Mouse (Mus musculus): ENCODE data around the gene Kdm6b. TPM values are rescaled to one million over a fixed set of nuclear protein-coding genes. Genes with fewer than 3 reads are reported as not detected.
A peak's percentile ranks its signal among the peaks of the same experiment; 100 is the strongest.

The Kdm6b gene
- polyA plus RNA-seq, 2 experiments, result 23.7 to 31.4 TPM

DNA sequence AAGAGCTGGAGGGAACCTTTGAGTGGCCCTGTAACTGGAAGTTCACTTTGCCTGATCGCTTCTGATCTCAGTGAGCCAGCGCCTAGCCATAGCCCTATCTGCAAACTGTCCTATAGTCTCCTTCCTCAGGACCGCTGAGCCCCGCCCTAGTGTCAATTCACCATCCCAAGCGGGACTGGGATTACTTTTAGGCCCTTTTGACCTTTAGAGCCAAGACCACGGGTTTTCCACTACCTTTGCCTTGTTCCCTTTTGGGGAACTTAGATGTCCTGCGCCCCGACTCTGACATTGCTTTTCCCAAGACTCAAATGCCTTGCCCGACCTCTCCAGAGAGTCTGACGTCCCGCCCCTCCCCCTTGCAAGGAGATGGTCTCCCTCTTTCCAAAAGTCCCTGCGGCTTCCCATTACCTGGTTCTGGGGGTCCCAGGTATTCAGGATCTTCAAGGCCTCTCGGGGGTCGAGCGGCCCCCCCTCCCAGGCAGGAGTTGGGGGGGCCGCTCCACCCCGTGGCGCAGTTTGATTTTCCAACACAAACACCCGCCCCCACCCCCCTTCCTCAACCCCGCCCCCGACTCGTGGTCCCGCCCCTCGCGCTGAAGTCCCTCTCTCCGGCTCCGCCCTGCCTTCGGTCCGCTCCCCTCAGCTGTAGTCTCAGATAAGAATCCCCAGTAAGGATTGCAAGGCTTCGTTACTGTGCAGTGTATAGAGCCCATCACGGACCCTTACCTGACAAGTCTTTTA, 6.5 kb upstream of the Kdm6b start:
- peaks cover 12% of the 10 kb centered on the region; the same call in 1 of the 2 replicates for H3K27me3 ChIP-seq (ENCODE audit: control insufficient read depth, insufficient read depth, low read length)
- peak overlapping the region; percentile 82 for H3K27ac ChIP-seq (replicated peaks; ENCODE audit: low read depth, low read length)
- DNase-seq (ENCODE audit: low spot score) (peak; percentile 38), ATAC-seq (ENCODE audit: low FRiP score, low read depth) (no peak)
- no peak for TF ChIP-seq POLR2A (IDR thresholded peaks at IDR 0.05; ENCODE audit: borderline replicate concordance, extremely low read depth, insufficient read depth, insufficient read length)
- H3K9ac ChIP-seq (ENCODE audit: low read depth, low read length, severe bottlenecking), result peak overlapping the region; percentile 21
- WGBS, result under 1% methylated on average over 20 of the region's 31 CpGs
- peak overlapping the region; percentile 81 for H3K4me2 ChIP-seq (replicated peaks; ENCODE audit: low read depth, low read length, severe bottlenecking)
- no peaks in the 10 kb centered on the region for H3K9me3 ChIP-seq (ENCODE audit: control insufficient read depth, low read length)
- H3K4me3 ChIP-seq (replicated peaks; ENCODE audit: low read length), result peak overlapping the region; percentile 76
- peaks cover 27% of the 10 kb centered on the region for H3K4me1 ChIP-seq (ENCODE audit: control insufficient read depth, insufficient read depth, low read length)
- H3K36me3 ChIP-seq (ENCODE audit: control insufficient read depth, insufficient read depth, low read length), result no peaks in the 10 kb centered on the region

DNA sequence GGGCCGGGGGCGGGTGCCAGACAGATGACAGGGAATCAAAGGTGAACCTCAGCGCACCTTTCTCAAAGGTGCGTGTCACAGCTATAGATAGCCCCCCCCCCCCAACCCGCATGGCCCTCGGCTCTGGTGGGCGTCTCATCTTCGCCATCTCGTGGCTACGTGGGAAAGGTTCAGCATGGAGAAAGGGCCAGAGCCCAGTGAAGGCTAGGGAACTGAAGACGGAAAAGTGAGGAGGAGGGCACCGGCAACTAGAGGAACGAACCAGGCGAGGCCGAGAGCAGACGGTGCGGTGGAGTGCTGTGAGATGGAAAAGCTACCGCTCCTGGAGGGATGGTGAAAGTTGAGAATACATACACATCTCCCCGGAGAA, 6.0 kb upstream of the Kdm6b start:
- Histone ChIP-seq H3K4me2 (replicated peaks; ENCODE audit: low read depth, low read length, severe bottlenecking) (peak overlapping the region; percentile 81), H3K4me1 (ENCODE audit: control insufficient read depth, insufficient read depth, low read length) (peaks cover 32% of the 10 kb centered on the region), H3K9ac (ENCODE audit: low read depth, low read length, severe bottlenecking) (peak overlapping the region; percentile 21), H3K9me3 (ENCODE audit: control insufficient read depth, low read length) (no peaks in the 10 kb centered on the region), H3K36me3 (ENCODE audit: control insufficient read depth, insufficient read depth, low read length) (no peaks in the 10 kb centered on the region), H3K4me3 (replicated peaks; ENCODE audit: low read length) (peak overlapping the region; percentile 76), H3K27ac (replicated peaks; ENCODE audit: low read depth, low read length) (peak overlapping the region; percentile 82), H3K27me3 (ENCODE audit: control insufficient read depth, insufficient read depth, low read length) (peaks cover 12% of the 10 kb centered on the region; the same call in 1 of the 2 replicates)
- no peak for TF ChIP-seq POLR2A (IDR thresholded peaks at IDR 0.05; ENCODE audit: borderline replicate concordance, extremely low read depth, insufficient read depth, insufficient read length)
- DNase-seq (ENCODE audit: low spot score) (peak; percentile 14), ATAC-seq (ENCODE audit: low FRiP score, low read depth) (no peak)
- under 1% methylated on average over 19 of the region's 19 CpGs for WGBS

DNA sequence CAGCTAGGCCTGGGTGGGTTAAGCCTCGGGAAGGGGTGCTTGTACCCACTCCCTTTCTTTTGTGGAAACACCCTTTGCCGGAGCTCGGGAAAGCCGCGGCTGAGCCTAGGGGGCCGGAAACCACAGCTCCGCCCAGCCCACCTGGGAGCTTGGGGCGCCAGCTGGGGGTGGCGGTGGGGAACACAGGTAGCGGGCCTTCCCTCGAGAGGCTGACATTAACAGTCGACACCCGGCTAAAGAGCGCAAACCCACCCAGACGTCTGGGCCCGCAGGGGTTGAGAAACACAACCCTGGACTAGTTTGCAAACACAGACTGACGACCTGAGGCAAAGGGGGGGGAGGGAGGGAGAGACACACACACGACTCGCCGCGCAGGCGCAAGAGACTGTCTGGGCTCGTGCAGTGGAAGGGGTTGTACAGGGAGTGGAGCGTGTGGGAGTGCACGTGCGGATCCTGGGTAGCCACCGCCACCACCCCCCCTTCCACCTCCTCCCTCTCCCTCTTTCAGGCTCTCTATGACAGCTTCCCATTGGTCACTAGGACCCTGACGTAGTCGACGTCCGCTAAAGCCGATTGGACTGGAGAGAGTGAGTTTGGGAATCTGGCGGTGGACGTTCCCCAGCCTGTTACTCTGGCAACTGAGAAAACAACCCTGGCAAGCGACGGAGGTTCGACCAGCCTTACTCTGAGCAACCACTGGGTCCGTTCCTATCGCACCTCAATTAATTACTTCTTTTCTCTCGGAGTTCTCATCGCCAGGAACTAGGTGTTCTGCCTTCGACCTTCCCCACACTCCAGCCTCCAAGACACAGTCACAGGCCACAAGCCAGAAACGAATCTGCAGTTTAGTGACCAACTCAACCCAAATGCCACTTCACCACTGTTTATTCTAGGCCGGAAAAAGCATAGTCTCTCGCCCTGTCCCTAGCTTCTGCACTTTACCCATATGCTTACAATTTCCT, 5.3 kb upstream of the Kdm6b start:
- peaks cover 12% of the 10 kb centered on the region; the same call in 1 of the 2 replicates for H3K27me3 ChIP-seq (ENCODE audit: control insufficient read depth, insufficient read depth, low read length)
- peak overlapping the region; percentile 81 for H3K4me2 ChIP-seq (replicated peaks; ENCODE audit: low read depth, low read length, severe bottlenecking)
- TF ChIP-seq POLR2A (IDR thresholded peaks at IDR 0.05; ENCODE audit: borderline replicate concordance, extremely low read depth, insufficient read depth, insufficient read length), result peak; percentile 42; the same call in 1 of the 2 replicates
- H3K4me3 ChIP-seq (replicated peaks; ENCODE audit: low read length), result peak overlapping the region; percentile 76
- H3K36me3 ChIP-seq (ENCODE audit: control insufficient read depth, insufficient read depth, low read length), result no peaks in the 10 kb centered on the region
- peak overlapping the region; percentile 96 for H3K27ac ChIP-seq (replicated peaks; ENCODE audit: low read depth, low read length)
- ATAC-seq (ENCODE audit: low FRiP score, low read depth) (peak; percentile 91), DNase-seq (ENCODE audit: low spot score) (peak; percentile 98)
- peaks cover 39% of the 10 kb centered on the region for H3K4me1 ChIP-seq (ENCODE audit: control insufficient read depth, insufficient read depth, low read length)
- peak overlapping the region; percentile 62 for H3K9ac ChIP-seq (ENCODE audit: low read depth, low read length, severe bottlenecking)
- H3K9me3 ChIP-seq (ENCODE audit: control insufficient read depth, low read length), result no peaks in the 10 kb centered on the region
- WGBS, result under 1% methylated on average over 43 of the region's 45 CpGs

DNA sequence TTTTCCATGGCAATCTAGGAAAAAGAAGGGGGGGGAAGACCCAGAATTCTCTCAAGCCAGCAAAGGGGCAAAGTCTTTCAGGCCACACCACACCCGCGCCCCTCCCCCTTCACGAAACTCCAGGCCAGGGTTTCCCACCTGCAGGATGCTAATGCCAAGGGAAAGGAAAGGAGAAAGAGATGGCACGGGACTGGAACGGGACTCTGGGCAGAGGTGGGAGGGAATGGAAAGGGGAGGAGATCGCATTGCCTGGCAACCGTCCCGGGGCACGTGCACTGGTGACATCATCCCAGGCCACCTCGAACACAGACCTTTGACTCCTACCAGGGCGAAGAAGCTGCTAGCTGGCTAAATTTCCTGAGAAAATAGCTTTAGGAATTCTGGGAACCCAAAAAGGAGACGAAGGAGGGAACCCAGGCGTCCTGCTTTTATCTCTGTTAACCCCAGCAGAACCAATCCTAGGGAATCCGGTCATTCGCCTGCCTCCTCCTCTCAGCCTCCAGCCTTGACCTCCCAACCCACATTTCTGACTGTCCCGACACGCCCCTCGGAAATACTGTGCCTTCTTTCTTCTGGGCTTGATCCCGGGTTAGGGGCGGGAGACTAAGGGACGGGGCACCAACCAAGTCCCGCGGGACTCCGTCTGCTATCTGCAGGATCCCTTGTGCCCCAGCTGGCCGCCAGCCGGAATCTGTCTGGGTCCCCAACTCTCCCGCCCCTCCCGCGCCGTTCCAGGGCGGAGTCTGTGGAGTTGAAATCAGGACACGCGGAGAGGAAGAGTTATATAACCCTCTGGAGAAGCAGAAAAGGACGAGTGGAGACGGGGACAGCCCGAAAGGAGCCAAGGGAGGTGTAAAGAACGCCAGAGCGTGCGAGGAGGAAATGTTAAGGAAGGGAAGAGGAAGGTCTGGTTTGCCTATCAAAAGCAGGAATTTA, 4.2 kb upstream of the Kdm6b start:
- ATAC-seq (ENCODE audit: low FRiP score, low read depth), result peak; percentile 24

More for the DNA sequence above, 4.2 kb upstream of the Kdm6b start:
- Histone ChIP-seq H3K36me3 (ENCODE audit: control insufficient read depth, insufficient read depth, low read length) (peaks cover 7% of the 10 kb centered on the region), H3K4me1 (ENCODE audit: control insufficient read depth, insufficient read depth, low read length) (peaks cover 49% of the 10 kb centered on the region), H3K4me3 (replicated peaks; ENCODE audit: low read length) (peak overlapping the region; percentile 76), H3K27me3 (ENCODE audit: control insufficient read depth, insufficient read depth, low read length) (peaks cover 12% of the 10 kb centered on the region; the same call in 1 of the 2 replicates), H3K9ac (ENCODE audit: low read depth, low read length, severe bottlenecking) (peak overlapping the region; percentile 62), H3K27ac (replicated peaks; ENCODE audit: low read depth, low read length) (peak overlapping the region; percentile 96), H3K9me3 (ENCODE audit: control insufficient read depth, low read length) (no peaks in the 10 kb centered on the region), H3K4me2 (replicated peaks; ENCODE audit: low read depth, low read length, severe bottlenecking) (peak overlapping the region; percentile 81)
- peak; percentile 94 for DNase-seq (ENCODE audit: low spot score)
- under 1% methylated on average over 39 of the region's 39 CpGs for WGBS
- TF ChIP-seq POLR2A (IDR thresholded peaks at IDR 0.05; ENCODE audit: borderline replicate concordance, extremely low read depth, insufficient read depth, insufficient read length), result no peak
